Mouse (Mus musculus) small intestine, adult 2 months (tissue): Measurements from ENCODE around the gene Rapgef4. TPM values are rescaled to one million over a fixed set of nuclear protein-coding genes. Genes with fewer than 3 reads are reported as not detected.

Experiments
- H3K27ac ChIP-seq: fragments of 200-500 bp; 2 replicates; pipeline ENCODE4 v1.5.1; 2012; ENCODE audit warnings: low read depth, low read length, control low read depth, inconsistent platforms; ENCODE audit not compliant: insufficient read depth
- H3K27me3 ChIP-seq: fragments of 200-500 bp; 2 replicates; pipeline ENCODE4 v1.6.1; 2012; ENCODE audit warnings: mild to moderate bottlenecking, moderate library complexity, low read length, inconsistent platforms; ENCODE audit not compliant: control insufficient read depth, insufficient read depth
- H3K36me3 ChIP-seq: fragments of 200-500 bp; 2 replicates; pipeline ENCODE4 v1.6.1; 2012; ENCODE audit warnings: mild to moderate bottlenecking, low read length, control low read depth, inconsistent platforms; ENCODE audit not compliant: control insufficient read depth, insufficient read depth
- H3K4me1 ChIP-seq: fragments of 200-500 bp; 2 replicates; pipeline ENCODE4 v1.6.1; 2012; ENCODE audit warnings: low read length, inconsistent platforms, mixed read lengths; ENCODE audit not compliant: control insufficient read depth, insufficient read depth, insufficient read length
- H3K4me3 ChIP-seq: fragments of 200-500 bp; 2 replicates; pipeline ENCODE4 v1.5.1; 2012; ENCODE audit warnings: low read depth, mild to moderate bottlenecking, control low read depth, inconsistent platforms, low read length, moderate library complexity
- CTCF ChIP-seq: fragments of 200-500 bp; IDR thresholded peaks from 2 replicates; pipeline ENCODE4 v1.5.1; 2012; ENCODE audit warnings: low read depth, mild to moderate bottlenecking, control low read depth, inconsistent platforms, low read length, moderate library complexity, mixed read lengths; ENCODE audit not compliant: insufficient replicate concordance, insufficient read length; ENCODE audit errors: extremely low read depth
- POLR2A ChIP-seq: fragments of 200-500 bp; IDR thresholded peaks from 2 replicates; pipeline ENCODE4 v1.6.1; 2012; ENCODE audit warnings: low read depth, mild to moderate bottlenecking, control low read depth, inconsistent platforms, low read length, moderate library complexity
- WGBS: fragments of 180-500 bp; shearing (Covaris S2); methylation state at CpG from one replicate; pipeline ENCODE4 v1.1.7; 2018; 5-methylcytosine and 5-hydroxymethylcytosine counted together
- polyA plus RNA-seq: library from polyadenylated mRNA; depleted of rRNA; stranded (reverse); fragments of >200 nt; gene quantifications from 2 replicates; pipeline ENCODE4 v1.2.3, GENCODE M21; 2012

Gene Rapgef4
- polyA plus RNA-seq, 1 experiment = 2.7 TPM

- no peak for TF ChIP-seq POLR2A
- TF ChIP-seq CTCF = peak; percentile 81; the same call in 1 of the 2 replicates
- WGBS = 6% methylated on average over 5 of the region's 5 CpGs
- Histone ChIP-seq H3K36me3 (no peaks in the 10 kb centered on the region), H3K4me3 (peak overlapping the region; percentile 27; the same call in 1 of the 2 replicates), H3K27me3 (no peaks in the 10 kb centered on the region), H3K4me1 (no peaks in the 10 kb centered on the region), H3K27ac (no peak overlapping the region)
These were observed 222.6 kb downstream of the Rapgef4 start for GRCm38 (mm10) chr2:72203609-72204008.

- Histone ChIP-seq H3K27ac (no peak overlapping the region), H3K36me3 (no peaks in the 10 kb centered on the region), H3K4me1 (no peaks in the 10 kb centered on the region), H3K27me3 (no peaks in the 10 kb centered on the region), H3K4me3 (no peak overlapping the region)
- TF ChIP-seq POLR2A (no peak), CTCF (no peak)
- 74% methylated on average over 5 of the region's 5 CpGs for WGBS
These were observed 224.8 kb downstream of the Rapgef4 start for GRCm38 (mm10) chr2:72205869-72206268.

DNA sequence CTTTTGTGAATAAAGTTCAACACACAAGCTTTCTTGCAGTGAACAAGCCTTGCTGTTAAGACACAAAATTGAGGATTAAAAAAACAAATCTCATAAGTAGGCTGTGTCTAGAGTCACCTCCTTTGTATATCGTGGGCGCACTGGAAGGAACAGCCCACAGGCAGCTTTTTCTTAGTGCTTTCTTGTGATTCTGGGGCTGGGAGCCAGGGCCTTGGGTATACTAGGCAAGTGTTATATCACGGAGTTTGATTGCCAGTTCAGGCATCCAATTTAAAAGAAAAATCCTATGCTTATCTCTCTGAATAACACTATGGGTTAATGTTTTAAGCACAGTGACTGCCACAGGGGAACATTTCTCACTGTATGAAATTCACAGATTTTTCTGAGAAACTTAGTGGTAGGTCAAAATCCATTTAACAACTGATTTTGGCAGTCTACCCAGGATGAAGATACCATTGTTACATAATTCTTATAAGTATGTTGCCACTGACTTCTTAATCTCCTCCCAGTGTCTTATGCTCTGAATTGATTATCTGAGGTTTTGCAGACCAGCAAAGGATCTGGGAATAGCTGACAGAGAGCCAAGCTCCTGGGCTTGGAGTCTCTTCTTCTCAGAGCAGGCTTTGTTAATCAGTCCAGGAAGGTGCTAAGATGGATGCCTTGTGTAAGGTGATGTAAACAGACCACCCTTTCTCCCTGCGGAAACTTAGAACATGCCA, 225.6 kb downstream of the Rapgef4 start:
- Histone ChIP-seq H3K27ac (no peak overlapping the region), H3K36me3 (no peaks in the 10 kb centered on the region), H3K4me3 (no peak overlapping the region), H3K4me1 (no peaks in the 10 kb centered on the region), H3K27me3 (no peaks in the 10 kb centered on the region)
- 85% methylated on average over 4 of the region's 4 CpGs for WGBS
- TF ChIP-seq POLR2A = no peak
- no peak for TF ChIP-seq CTCF

GRCm38 (mm10) chr2:72217336-72217735, 236.3 kb downstream of the Rapgef4 start:
- TF ChIP-seq CTCF (no peak), POLR2A (no peak)
- Histone ChIP-seq H3K27ac (no peak overlapping the region), H3K4me3 (no peak overlapping the region), H3K36me3 (no peaks in the 10 kb centered on the region), H3K4me1 (no peaks in the 10 kb centered on the region), H3K27me3 (no peaks in the 10 kb centered on the region)
- WGBS = 82% methylated on average over 3 of the region's 3 CpGs

GRCm38 (mm10) chr2:72219921-72220320, 238.9 kb downstream of the Rapgef4 start:
- no peak overlapping the region for H3K4me3 ChIP-seq
- 17% methylated on average over 3 of the region's 3 CpGs for WGBS
- H3K27me3 ChIP-seq = no peaks in the 10 kb centered on the region

GRCm38 (mm10) chr2:72221283-72221682, 240.2 kb downstream of the Rapgef4 start:
- H3K4me1 ChIP-seq = no peaks in the 10 kb centered on the region

More at GRCm38 (mm10) chr2:72219921-72220320, 238.9 kb downstream of the Rapgef4 start:
- no peaks in the 10 kb centered on the region for H3K36me3 ChIP-seq
- TF ChIP-seq CTCF = no peak
- TF ChIP-seq POLR2A = no peak
- H3K27ac ChIP-seq = no peak overlapping the region
- no peaks in the 10 kb centered on the region for H3K4me1 ChIP-seq

GRCm38 (mm10) chr2:72221706-72222105, 240.7 kb downstream of the Rapgef4 start:
- no peaks in the 10 kb centered on the region for H3K36me3 ChIP-seq
- TF ChIP-seq CTCF (no peak), POLR2A (no peak)
- H3K27me3 ChIP-seq = no peaks in the 10 kb centered on the region
- WGBS = 62% methylated on average over 7 of the region's 7 CpGs
- no peak overlapping the region for H3K4me3 ChIP-seq
- H3K27ac ChIP-seq = no peak overlapping the region
- no peaks in the 10 kb centered on the region for H3K4me1 ChIP-seq

More at GRCm38 (mm10) chr2:72221283-72221682, 240.2 kb downstream of the Rapgef4 start:
- H3K27me3 ChIP-seq = no peaks in the 10 kb centered on the region
- 89% methylated on average over 11 of the region's 11 CpGs for WGBS
- H3K27ac ChIP-seq = no peak overlapping the region
- H3K36me3 ChIP-seq = no peaks in the 10 kb centered on the region
- H3K4me3 ChIP-seq = no peak overlapping the region
- TF ChIP-seq POLR2A (no peak), CTCF (no peak)
